Mouse (Mus musculus): Measurements from ENCODE around the gene Cpne5. TPM values are rescaled to one million over a fixed set of nuclear protein-coding genes. Genes with fewer than 3 reads are reported as not detected.
A peak's percentile ranks its signal among the peaks of the same experiment; 100 is the strongest.

Gene Cpne5
- polyA plus RNA-seq, 2 experiments: 14.7 TPM

DNA sequence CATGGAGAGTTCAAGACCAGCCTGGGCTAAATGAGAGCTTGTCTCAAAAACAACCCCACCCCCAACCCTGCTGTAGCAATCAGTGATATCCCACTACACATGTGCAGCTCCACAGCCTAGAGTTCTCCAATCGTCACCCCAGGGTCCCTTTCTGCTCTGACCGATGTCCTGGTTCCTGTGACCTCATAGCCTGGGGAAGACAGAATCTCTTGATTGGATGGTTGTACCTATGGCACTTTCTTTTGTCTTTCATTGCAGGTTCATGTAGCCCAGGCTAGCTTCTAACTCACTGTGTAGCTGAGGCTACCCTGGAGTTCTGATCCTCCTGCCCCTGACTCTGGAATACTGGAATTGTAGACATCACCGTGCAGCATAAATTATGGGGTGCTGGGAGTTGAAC is 111.4 kb downstream of the Cpne5 start:
- H3K27me3 ChIP-seq (ENCODE audit: control insufficient read depth, insufficient read depth, low read length): no peaks in the 10 kb centered on the region
- no peak overlapping the region for H3K27ac ChIP-seq (replicated peaks; ENCODE audit: low read depth, low read length)
- 86% methylated on average over 3 of the region's 3 CpGs for WGBS
- H3K4me1 ChIP-seq (ENCODE audit: control insufficient read depth, insufficient read depth, low read length): peaks cover 8% of the 10 kb centered on the region; the same call in 1 of the 2 replicates
- no peak for TF ChIP-seq POLR2A (IDR thresholded peaks at IDR 0.05; ENCODE audit: borderline replicate concordance, extremely low read depth, insufficient read depth, insufficient read length)
- H3K36me3 ChIP-seq (ENCODE audit: control insufficient read depth, insufficient read depth, low read length): no peaks in the 10 kb centered on the region
- ATAC-seq (ENCODE audit: low FRiP score, low read depth): no peak
- H3K4me2 ChIP-seq (replicated peaks; ENCODE audit: low read depth, low read length, severe bottlenecking): no peak overlapping the region
- H3K4me3 ChIP-seq (replicated peaks; ENCODE audit: low read length): no peak overlapping the region
- DNase-seq (ENCODE audit: low spot score): no peak
- H3K9me3 ChIP-seq (ENCODE audit: control insufficient read depth, low read length): no peaks in the 10 kb centered on the region
- H3K9ac ChIP-seq (ENCODE audit: low read depth, low read length, severe bottlenecking): no peak overlapping the region

DNA sequence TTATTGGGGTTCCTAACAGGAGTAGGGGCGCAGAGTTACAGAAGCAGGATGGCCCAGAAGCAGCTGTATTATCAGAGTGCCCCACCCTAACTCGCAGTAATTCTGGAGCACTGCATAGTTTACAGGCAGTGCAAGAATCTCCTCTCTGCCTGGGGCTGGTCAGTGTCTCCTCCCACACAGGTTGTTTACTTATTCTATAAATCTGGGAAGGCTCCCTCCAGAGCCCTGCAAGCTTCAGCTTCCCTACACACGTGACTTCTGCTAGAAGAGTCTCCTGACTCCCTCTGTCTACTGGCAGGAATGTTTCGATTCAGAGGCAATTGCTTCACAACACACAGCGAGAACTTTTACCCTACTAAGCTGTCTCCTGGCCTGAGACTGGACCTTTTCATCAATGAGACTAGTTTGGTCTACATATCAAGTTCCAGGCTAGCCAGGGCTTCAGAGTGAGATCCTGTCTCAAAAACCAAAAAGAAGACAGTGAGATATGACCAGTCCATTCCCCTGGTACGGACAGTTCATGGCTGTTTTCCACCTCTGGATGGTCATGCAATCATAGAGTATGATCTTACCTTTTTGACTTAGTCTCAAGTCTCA is 114.3 kb downstream of the Cpne5 start:
- WGBS: 53% methylated on average over 6 of the region's 6 CpGs
- no peak overlapping the region for H3K27ac ChIP-seq (replicated peaks; ENCODE audit: low read depth, low read length)
- H3K4me3 ChIP-seq (replicated peaks; ENCODE audit: low read length): no peak overlapping the region
- H3K4me1 ChIP-seq (ENCODE audit: control insufficient read depth, insufficient read depth, low read length): peaks cover 8% of the 10 kb centered on the region; the same call in 1 of the 2 replicates
- TF ChIP-seq POLR2A (IDR thresholded peaks at IDR 0.05; ENCODE audit: borderline replicate concordance, extremely low read depth, insufficient read depth, insufficient read length): no peak
- no peaks in the 10 kb centered on the region for H3K36me3 ChIP-seq (ENCODE audit: control insufficient read depth, insufficient read depth, low read length)
- DNase-seq (ENCODE audit: low spot score) (peak; percentile 28), ATAC-seq (ENCODE audit: low FRiP score, low read depth) (peak; percentile 12; the same call in 1 of the 2 replicates)
- H3K9me3 ChIP-seq (ENCODE audit: control insufficient read depth, low read length): no peaks in the 10 kb centered on the region
- no peak overlapping the region for H3K4me2 ChIP-seq (replicated peaks; ENCODE audit: low read depth, low read length, severe bottlenecking)
- H3K9ac ChIP-seq (ENCODE audit: low read depth, low read length, severe bottlenecking): no peak overlapping the region
- H3K27me3 ChIP-seq (ENCODE audit: control insufficient read depth, insufficient read depth, low read length): no peaks in the 10 kb centered on the region

DNA sequence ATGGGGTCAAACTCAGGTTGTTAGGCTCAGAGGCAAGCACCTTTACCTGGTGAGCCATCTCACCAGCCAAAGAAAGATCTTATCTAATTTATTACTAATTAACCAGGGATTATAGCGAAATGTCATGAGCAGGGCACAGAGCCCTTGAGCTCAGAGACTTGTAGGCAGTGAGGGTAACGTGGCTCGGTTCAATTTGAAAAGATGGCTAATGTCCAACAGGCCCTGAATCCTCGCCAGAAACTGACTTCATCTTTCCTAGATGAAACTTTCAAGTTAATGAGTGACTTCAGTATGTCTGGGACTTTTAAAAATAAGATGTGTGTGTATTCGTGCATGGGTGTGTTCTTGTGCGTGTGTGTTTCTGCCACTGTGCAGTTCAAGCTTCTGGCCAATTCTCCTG is 115.2 kb downstream of the Cpne5 start:
- peaks cover 8% of the 10 kb centered on the region; the same call in 1 of the 2 replicates for H3K4me1 ChIP-seq (ENCODE audit: control insufficient read depth, insufficient read depth, low read length)
- H3K4me3 ChIP-seq (replicated peaks; ENCODE audit: low read length): no peak overlapping the region
- ATAC-seq (ENCODE audit: low FRiP score, low read depth): no peak
- 62% methylated on average over 6 of the region's 6 CpGs for whole genome bisulfite sequencing
- no peaks in the 10 kb centered on the region for H3K36me3 ChIP-seq (ENCODE audit: control insufficient read depth, insufficient read depth, low read length)
- H3K4me2 ChIP-seq (replicated peaks; ENCODE audit: low read depth, low read length, severe bottlenecking): no peak overlapping the region
- no peak overlapping the region for H3K9ac ChIP-seq (ENCODE audit: low read depth, low read length, severe bottlenecking)
- no peak for TF ChIP-seq POLR2A (IDR thresholded peaks at IDR 0.05; ENCODE audit: borderline replicate concordance, extremely low read depth, insufficient read depth, insufficient read length)
- H3K27ac ChIP-seq (replicated peaks; ENCODE audit: low read depth, low read length): no peak overlapping the region
- no peaks in the 10 kb centered on the region for H3K9me3 ChIP-seq (ENCODE audit: control insufficient read depth, low read length)
- no peaks in the 10 kb centered on the region for H3K27me3 ChIP-seq (ENCODE audit: control insufficient read depth, insufficient read depth, low read length)
- peak; percentile 62 for DNase-seq (ENCODE audit: low spot score)

DNA sequence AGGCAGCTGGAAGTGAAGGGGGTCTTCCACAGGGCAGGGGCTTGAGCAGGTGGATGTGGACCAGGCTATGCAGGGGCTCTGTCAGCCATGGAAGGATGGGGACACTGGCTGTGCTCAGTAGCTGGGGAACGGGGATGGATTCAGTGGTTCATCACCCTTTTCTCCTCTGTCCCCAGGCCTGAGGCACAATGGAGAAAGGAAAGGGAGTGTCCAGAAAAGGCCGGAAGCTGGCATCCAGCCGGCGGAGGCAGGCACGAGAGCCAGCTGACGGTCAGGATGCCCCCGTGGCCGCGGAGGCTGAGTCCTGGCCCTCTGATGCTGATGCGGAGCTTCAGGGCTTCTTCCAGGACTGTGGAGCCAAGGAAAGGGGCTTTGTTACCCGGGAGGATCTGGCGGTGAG is 117.3 kb downstream of the Cpne5 start:
- peaks cover 8% of the 10 kb centered on the region; the same call in 1 of the 2 replicates for H3K4me1 ChIP-seq (ENCODE audit: control insufficient read depth, insufficient read depth, low read length)
- no peak for TF ChIP-seq POLR2A (IDR thresholded peaks at IDR 0.05; ENCODE audit: borderline replicate concordance, extremely low read depth, insufficient read depth, insufficient read length)
- H3K36me3 ChIP-seq (ENCODE audit: control insufficient read depth, insufficient read depth, low read length): no peaks in the 10 kb centered on the region
- H3K27me3 ChIP-seq (ENCODE audit: control insufficient read depth, insufficient read depth, low read length): no peaks in the 10 kb centered on the region
- ATAC-seq (ENCODE audit: low FRiP score, low read depth): no peak
- no peak overlapping the region for H3K4me3 ChIP-seq (replicated peaks; ENCODE audit: low read length)
- 62% methylated on average over 12 of the region's 12 CpGs for WGBS
- no peak overlapping the region for H3K27ac ChIP-seq (replicated peaks; ENCODE audit: low read depth, low read length)
- no peak for DNase-seq (ENCODE audit: low spot score)
- H3K9ac ChIP-seq (ENCODE audit: low read depth, low read length, severe bottlenecking): no peak overlapping the region
- no peaks in the 10 kb centered on the region for H3K9me3 ChIP-seq (ENCODE audit: control insufficient read depth, low read length)
- no peak overlapping the region for H3K4me2 ChIP-seq (replicated peaks; ENCODE audit: low read depth, low read length, severe bottlenecking)

DNA sequence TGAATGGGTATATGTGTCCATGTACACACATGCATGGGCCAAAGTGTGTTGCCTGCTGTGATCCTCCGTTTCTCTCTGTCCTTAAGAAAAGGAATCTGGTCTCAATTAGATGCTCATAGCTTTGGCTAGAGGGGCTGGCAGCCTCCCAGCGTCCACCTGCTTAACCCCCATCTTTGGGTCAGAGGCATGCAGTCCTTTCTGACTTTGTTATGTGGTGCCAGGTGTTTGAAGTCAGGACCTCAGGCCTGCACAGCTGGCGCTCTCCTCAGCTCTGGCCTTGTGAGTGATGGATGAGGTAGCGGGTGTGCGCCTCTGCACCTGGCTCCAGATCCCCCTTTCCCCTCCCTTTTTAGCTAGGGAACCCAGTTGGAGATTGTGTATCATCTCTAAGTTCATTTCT is 119.9 kb downstream of the Cpne5 start:
- peak; percentile 73 for ATAC-seq (ENCODE audit: low FRiP score, low read depth)
- Histone ChIP-seq H3K27ac (replicated peaks; ENCODE audit: low read depth, low read length) (no peak overlapping the region), H3K4me2 (replicated peaks; ENCODE audit: low read depth, low read length, severe bottlenecking) (no peak overlapping the region), H3K9ac (ENCODE audit: low read depth, low read length, severe bottlenecking) (no peak overlapping the region), H3K27me3 (ENCODE audit: control insufficient read depth, insufficient read depth, low read length) (no peaks in the 10 kb centered on the region), H3K9me3 (ENCODE audit: control insufficient read depth, low read length) (no peaks in the 10 kb centered on the region), H3K4me1 (ENCODE audit: control insufficient read depth, insufficient read depth, low read length) (no peaks in the 10 kb centered on the region), H3K36me3 (ENCODE audit: control insufficient read depth, insufficient read depth, low read length) (no peaks in the 10 kb centered on the region), H3K4me3 (replicated peaks; ENCODE audit: low read length) (no peak overlapping the region)
- WGBS: 11% methylated on average over 5 of the region's 5 CpGs
- peak; percentile 72 for DNase-seq (ENCODE audit: low spot score)
- no peak for TF ChIP-seq POLR2A (IDR thresholded peaks at IDR 0.05; ENCODE audit: borderline replicate concordance, extremely low read depth, insufficient read depth, insufficient read length)

Data from limb, embryonic 14.5 days (tissue).